In the genomic region with DNA sequence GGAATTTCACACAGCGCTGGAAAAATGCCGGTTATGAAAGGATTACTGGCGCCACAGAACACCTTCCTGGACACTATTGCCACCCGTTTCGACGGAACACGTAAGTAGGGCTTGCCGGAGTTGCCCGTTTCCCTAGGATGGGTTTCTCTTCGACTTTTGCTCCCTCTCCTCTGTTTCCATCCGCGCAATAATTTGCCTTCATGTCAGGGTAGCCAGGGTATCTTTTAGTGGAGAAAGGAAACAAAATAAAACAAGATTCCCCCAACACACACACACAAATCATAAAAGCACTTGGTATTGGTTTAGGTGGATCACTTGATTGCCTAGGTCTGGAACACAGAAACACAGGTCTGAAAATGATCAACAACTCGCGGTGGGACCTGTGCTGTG, we compare ENCODE assay signal across 9 mouse cellular contexts. TPM values are rescaled to one million over a fixed set of nuclear protein-coding genes. Genes with fewer than 3 reads are reported as not detected.
A peak's percentile ranks its signal among the peaks of the same experiment; 100 is the strongest.
DNase-seq lines count a peak whose midpoint lies in the region; ATAC-seq and TF ChIP-seq lines count a peak whose summit lies in the region.
"Had no signal": no experiment of that assay in that cellular context is flagged by ENCODE, and none has a peak within 500 bp of the region (broad histone marks: within the 10 kb centered on the region; RNA-seq: fewer than 3 reads in every experiment).

No protein-coding gene starts in this region.

- H3K4me2 ChIP-seq in lung, embryonic 15.5 days: peak overlapping the region; percentile 73
- H3K4me2 ChIP-seq in forebrain, embryonic 15.5 days (replicated peaks): peak overlapping the region; percentile 97
- H3K4me2 ChIP-seq in midbrain, embryonic 11.5 days: peak overlapping the region; percentile 85
- H3K4me2 ChIP-seq in stomach, postnatal 0 days (replicated peaks; ENCODE audit: low read depth): peak overlapping the region; percentile 68
- H3K4me2 ChIP-seq: limb, embryonic 15.5 days had no signal

- no peak overlapping the region for H3K27ac ChIP-seq in lung, embryonic 15.5 days
- H3K27ac ChIP-seq in forebrain, embryonic 15.5 days (replicated peaks): peak overlapping the region; percentile 95
- no peak overlapping the region; the same call in 1 of the 2 replicates for H3K27ac ChIP-seq in midbrain, embryonic 11.5 days (ENCODE audit: low read depth, low read length)
- H3K27ac ChIP-seq in stomach, postnatal 0 days (replicated peaks): no peak overlapping the region
- H3K27ac ChIP-seq: limb, embryonic 15.5 days had no signal

- no peaks in the 10 kb centered on the region for H3K4me1 ChIP-seq in lung, embryonic 15.5 days
- H3K4me1 ChIP-seq in forebrain, embryonic 15.5 days: peaks cover 17% of the 10 kb centered on the region
- H3K4me1 ChIP-seq in midbrain, embryonic 11.5 days (ENCODE audit: control insufficient read depth, insufficient read depth, low read length): no peaks in the 10 kb centered on the region
- no peaks in the 10 kb centered on the region for H3K4me1 ChIP-seq in stomach, postnatal 0 days (replicated peaks; ENCODE audit: control insufficient read depth, insufficient read depth)

- peak overlapping the region; percentile 47 for H3K4me3 ChIP-seq in lung, embryonic 15.5 days
- H3K4me3 ChIP-seq in forebrain, embryonic 15.5 days: peak overlapping the region; percentile 72
- peak overlapping the region; percentile 45 for H3K4me3 ChIP-seq in midbrain, embryonic 11.5 days (ENCODE audit: low read depth, low read length)
- peak overlapping the region; percentile 20; the same call in 1 of the 2 replicates for H3K4me3 ChIP-seq in stomach, postnatal 0 days (ENCODE audit: low read depth, low read length)
- H3K4me3 ChIP-seq: limb, embryonic 15.5 days had no signal

- no peak for TF ChIP-seq CTCF in stomach, postnatal 0 days (IDR thresholded peaks at IDR 0.05; ENCODE audit: low read depth)

- H3K9ac ChIP-seq in lung, embryonic 15.5 days: no peak overlapping the region
- peak overlapping the region; percentile 97 for H3K9ac ChIP-seq in forebrain, embryonic 15.5 days (replicated peaks)
- H3K9ac ChIP-seq in midbrain, embryonic 11.5 days (ENCODE audit: low read length): peak overlapping the region; percentile 80
- H3K9ac ChIP-seq in stomach, postnatal 0 days (ENCODE audit: low read length): no peak overlapping the region
- H3K9ac ChIP-seq: limb, embryonic 15.5 days had no signal

- H3K36me3 ChIP-seq in lung, embryonic 15.5 days: no peaks in the 10 kb centered on the region
- H3K36me3 ChIP-seq in forebrain, embryonic 15.5 days: no peaks in the 10 kb centered on the region
- no peaks in the 10 kb centered on the region for H3K36me3 ChIP-seq in midbrain, embryonic 11.5 days (ENCODE audit: control insufficient read depth, insufficient read depth, low read length)
- H3K36me3 ChIP-seq in stomach, postnatal 0 days (ENCODE audit: control insufficient read depth, insufficient read depth, low read length): no peaks in the 10 kb centered on the region
- H3K36me3 ChIP-seq: limb, embryonic 15.5 days had no signal

- H3K9me3 ChIP-seq in lung, embryonic 15.5 days: no peaks in the 10 kb centered on the region
- no peaks in the 10 kb centered on the region for H3K9me3 ChIP-seq in forebrain, embryonic 15.5 days
- no peaks in the 10 kb centered on the region for H3K9me3 ChIP-seq in midbrain, embryonic 11.5 days (ENCODE audit: control insufficient read depth, low read length)
- no peaks in the 10 kb centered on the region for H3K9me3 ChIP-seq in stomach, postnatal 0 days (ENCODE audit: control insufficient read depth, low read length)
- H3K9me3 ChIP-seq: limb, embryonic 15.5 days had no signal

- peaks cover 27% of the 10 kb centered on the region for H3K27me3 ChIP-seq in lung, embryonic 15.5 days
- H3K27me3 ChIP-seq in forebrain, embryonic 15.5 days: 0 out of 2 replicates have a peak, but pooled peaks cover 4% of the 10 kb centered on the region
- H3K27me3 ChIP-seq in midbrain, embryonic 11.5 days (ENCODE audit: control insufficient read depth, insufficient read depth, low read length): peaks cover 11% of the 10 kb centered on the region
- H3K27me3 ChIP-seq in stomach, postnatal 0 days (ENCODE audit: control insufficient read depth, insufficient read depth, low read length): no peaks in the 10 kb centered on the region

- no peak for TF ChIP-seq EP300 in stomach, postnatal 0 days (optimal IDR thresholded peaks at IDR 0.05)

- 3% methylated on average over 14 of the region's 14 CpGs for WGBS in lung, embryonic 15.5 days
- under 1% methylated on average over 14 of the region's 14 CpGs for WGBS in forebrain, embryonic 15.5 days
- 2% methylated on average over 14 of the region's 14 CpGs for WGBS in midbrain, embryonic 11.5 days
- 2% methylated on average over 14 of the region's 14 CpGs for WGBS in stomach, postnatal 0 days

- no peak for DNase-seq in lung, postnatal 4 days
- peak; percentile 92 for DNase-seq in midbrain, embryonic 11.5 days (ENCODE audit: low spot score, missing footprints)
- no peak for DNase-seq in stomach, postnatal 0 days (ENCODE audit: low spot score)
- no peak for DNase-seq in gastrocnemius, postnatal 4 days (ENCODE audit: low spot score in 2 of 2)
- DNase-seq in ovary, postnatal 36 days (ENCODE audit: low spot score): no peak
- DNase-seq: kidney, adult 11 months had no signal

- ATAC-seq in lung, embryonic 15.5 days (ENCODE audit: borderline replicate concordance, extremely low read depth, low FRiP score, low TSS enrichment): no peak
- ATAC-seq in forebrain, embryonic 15.5 days (replicated peaks): no peak
- no peak for ATAC-seq in midbrain, embryonic 11.5 days (ENCODE audit: low FRiP score)
- no peak for ATAC-seq in stomach, postnatal 0 days (ENCODE audit: low FRiP score, low TSS enrichment)

RNA-seq across cellular contexts. Expression of gene Kcnh8, which starts 0.3 kb away (rescaled TPM):
- polyA plus RNA-seq in lung, embryonic 15.5 days (2015; fragmentation: Nextera tagmentation; extraction: Ambion mirVana): 0.16 and 0.26 TPM in 2 replicates
- polyA plus RNA-seq in forebrain, embryonic 15.5 days (2015; fragmentation: Nextera tagmentation; extraction: Ambion mirVana): 4.1 and 4.4 TPM in 2 replicates
- polyA plus RNA-seq in midbrain, embryonic 11.5 days (2014; fragmentation: Nextera tagmentation; extraction: Ambion mirVana): 1.9 TPM in 2 replicates
- 0.18 and 0.28 TPM in 2 replicates for polyA plus RNA-seq in stomach, postnatal 0 days (2015; fragmentation: Nextera tagmentation; extraction: Ambion mirVana)
- total RNA-seq in gastrocnemius, postnatal 4 days (2021): under 1 TPM; 0.26 to 0.29 TPM
- polyA plus RNA-seq: limb, embryonic 15.5 days had no signal

Comparison
In these comparisons a context has a peak if more than half of its experiments do, and no peak if none do; other contexts are left out.
1. H3K4me3 ChIP-seq: peak in every context shown above with its lines; median percentile 72 in forebrain, embryonic 15.5 days; 47 in lung, embryonic 15.5 days; 45 in midbrain, embryonic 11.5 days; 20 in stomach, postnatal 0 days.
2. H3K9ac ChIP-seq: peak in forebrain, embryonic 15.5 days (single experiment) and midbrain, embryonic 11.5 days (single experiment); none in lung, embryonic 15.5 days (single experiment) and stomach, postnatal 0 days (single experiment).
3. Peak in every context shown above with its lines, with median percentiles within 50 percentile points of each other: H3K4me2 ChIP-seq.